Mouse (Mus musculus) mouse embryonic stem cell (cell line): ENCODE data around the gene Tstd3.

Experiments used
- in situ Hi-C, 2 experiments: fragments of 300-500 bp; cut with MboI; formaldehyde crosslinking; loops; 1 replicate in 1 of 2; 3 replicates in 1 of 2; pipeline ENCODE4 v1.14.3; 2019 to 2020; ENCODE audit warnings: low sequenced_read_pairs in 2 of 2, low pct_unique_long_range_greater_than_20kb in 1 of 2, mixed read lengths in 1 of 2; ENCODE audit not compliant: unreplicated experiment in 1 of 2

The Tstd3 gene

DNA sequence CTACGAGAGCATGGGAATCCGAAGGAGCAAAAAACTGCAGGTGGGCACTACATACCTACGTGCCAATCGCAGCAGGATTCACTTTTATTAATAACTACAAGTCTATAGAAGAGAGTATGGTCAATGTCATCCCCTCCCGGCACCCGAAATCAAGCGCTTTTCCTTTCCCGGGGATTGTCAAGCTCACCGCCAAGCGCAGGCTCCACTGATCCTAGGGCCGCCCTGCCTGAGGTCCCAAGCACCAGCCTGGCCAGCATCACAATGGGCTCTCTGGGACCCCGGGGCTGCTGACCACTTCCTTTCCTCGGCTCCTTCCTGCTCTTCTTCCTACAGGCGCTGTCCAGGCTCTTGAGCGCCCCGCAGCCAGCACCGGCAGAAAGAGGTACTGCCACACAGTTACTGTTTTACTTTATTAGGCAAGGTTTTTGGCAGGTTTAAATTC lies at the start of gene Tstd3, which contains the start of gene Usp45:
Gene Tstd3 (minus strand): TSS at position 350 of the 442 bp plus-strand sequence.
Gene Usp45 (plus strand): TSS at position 294 of the 442 bp plus-strand sequence.
- in situ Hi-C loops = no loop called here

DNA sequence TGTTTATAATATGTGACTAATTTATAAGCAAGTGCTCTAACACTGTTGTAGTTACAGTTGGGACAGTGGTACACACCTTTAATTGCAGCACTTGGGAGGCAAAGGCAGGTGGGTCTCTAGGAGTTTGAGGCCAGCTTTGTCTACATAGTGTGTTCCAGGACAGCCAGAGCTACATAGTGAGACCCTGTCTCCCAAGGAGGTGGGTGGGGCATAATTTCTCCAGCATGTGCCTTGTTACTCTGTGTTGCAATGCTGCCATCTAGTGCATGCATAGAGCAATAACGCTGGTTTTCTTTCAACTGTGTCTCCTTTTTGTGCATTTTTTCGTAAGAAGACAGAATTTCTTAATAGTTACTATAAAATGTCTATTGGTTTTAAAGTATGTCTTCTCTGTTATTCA lies 47.0 kb upstream of the Tstd3 start:
- in situ Hi-C loops = no loop called here

DNA sequence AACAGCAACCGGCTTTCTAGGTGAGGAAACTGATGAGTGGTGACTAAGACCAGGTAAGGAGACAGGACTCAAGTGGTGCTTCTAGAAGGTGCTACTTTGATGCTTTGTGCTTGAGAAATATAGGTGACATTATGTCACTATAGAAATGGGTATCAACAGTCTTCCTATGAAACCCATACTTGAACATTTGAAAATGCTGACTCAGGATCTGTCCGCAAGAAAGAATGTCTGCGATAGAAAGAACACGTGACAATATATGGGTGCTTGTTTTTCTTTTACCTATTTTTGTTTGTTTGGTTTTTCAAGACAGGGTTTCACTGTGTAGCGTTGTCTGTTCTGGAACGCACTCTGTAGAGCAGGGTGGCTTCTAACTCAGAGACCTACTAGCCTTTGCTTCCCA lies 45.6 kb upstream of the Tstd3 start:
- in situ Hi-C loops = no loop called here

DNA sequence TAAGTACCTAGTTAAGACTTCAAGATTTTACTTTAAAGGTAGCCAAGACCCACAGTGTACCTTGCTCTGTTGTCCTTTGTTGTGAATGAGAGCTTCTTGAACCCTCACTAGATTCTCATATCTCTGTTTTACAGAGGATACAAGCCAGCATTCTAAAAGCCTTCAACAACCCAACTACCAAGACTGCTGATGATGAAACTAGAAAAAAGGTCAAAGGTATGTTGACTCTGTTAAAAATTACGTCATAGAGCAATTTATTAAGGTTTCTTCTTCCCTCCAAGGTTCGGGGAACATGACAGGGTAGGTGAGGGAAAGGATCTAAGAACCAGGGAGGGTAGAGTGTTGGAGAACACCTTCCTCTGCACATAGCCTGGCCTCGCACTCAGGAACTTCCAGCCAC lies 43.6 kb upstream of the Tstd3 start:
- in situ Hi-C loops = no loop called here

DNA sequence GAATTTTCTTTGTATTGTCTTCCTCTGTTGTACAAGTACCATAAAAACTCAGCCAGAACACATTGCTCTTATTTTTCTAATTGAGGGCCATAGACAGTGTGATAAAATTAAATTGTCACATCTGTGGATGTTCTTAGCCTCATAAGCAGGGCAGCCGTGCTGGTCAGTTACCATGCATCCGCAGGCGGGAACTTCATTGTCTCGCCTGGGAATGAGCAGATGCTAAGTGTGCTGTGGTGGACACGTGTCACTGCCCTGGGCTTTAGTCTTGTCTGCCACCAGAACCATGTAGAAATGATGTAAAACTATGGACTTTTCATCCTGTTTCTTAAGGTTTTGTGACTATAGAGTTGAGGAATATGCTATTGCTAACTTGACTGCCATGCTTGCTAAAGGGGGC lies 40.2 kb upstream of the Tstd3 start:
- in situ Hi-C loops = no loop called here

DNA sequence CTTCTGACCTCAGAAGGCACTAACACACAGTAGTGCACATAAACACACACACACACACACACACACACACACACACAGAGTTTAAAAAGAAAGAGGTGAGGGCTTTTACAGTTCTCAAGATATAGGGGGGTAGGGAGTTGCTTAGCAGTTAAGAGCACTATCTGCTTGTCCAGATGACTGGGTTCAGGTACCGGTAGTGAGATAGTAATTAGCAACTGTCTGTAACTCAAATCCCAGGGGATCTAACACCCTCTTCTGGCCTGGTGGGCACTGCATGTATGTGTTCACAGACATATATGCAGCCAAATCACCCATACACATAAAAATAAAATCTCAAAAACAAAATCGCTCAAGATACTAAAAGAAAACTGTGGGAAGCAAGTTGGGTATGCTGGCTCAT lies 34.6 kb upstream of the Tstd3 start:
- in situ Hi-C loops = no loop called here

DNA sequence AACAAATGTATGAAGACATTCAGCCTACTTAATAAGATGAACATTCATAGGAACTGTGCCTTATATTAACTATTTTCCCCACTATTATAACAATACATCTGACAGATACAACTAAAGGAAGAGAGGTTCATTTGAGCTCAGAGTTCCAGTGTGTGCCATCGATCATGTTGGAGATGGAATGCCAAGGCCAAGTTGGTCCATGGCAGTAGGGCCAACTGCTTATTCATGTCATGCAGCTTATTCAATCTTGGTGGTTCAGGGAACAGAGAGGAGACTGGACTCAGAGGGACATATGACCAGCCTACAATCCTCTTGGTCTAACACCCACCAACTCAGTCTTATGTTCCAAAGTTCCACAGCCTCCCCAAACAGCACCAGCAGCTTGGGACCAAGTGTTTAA lies 34.0 kb upstream of the Tstd3 start:
- in situ Hi-C loops = no loop called here

DNA sequence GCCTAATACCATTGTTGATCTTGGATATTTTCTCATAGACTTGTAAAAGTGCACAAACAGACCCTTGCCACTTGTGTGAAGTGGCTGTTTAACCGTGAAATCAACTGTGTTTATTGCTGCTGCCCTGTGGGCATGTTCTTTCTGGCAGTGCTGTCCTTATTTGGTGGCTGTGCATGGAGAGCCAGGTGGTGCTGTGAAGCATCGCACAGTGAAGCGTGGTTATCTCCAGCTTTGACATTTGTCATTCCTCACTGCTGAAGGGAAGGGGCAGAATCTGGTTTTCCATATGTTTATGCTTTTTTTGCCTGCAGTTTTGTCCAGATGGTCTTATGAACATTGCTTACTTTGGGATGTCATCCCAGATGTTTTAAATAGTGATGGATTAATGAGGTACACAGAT lies 26.6 kb upstream of the Tstd3 start:
- in situ Hi-C loops = no loop called here

DNA sequence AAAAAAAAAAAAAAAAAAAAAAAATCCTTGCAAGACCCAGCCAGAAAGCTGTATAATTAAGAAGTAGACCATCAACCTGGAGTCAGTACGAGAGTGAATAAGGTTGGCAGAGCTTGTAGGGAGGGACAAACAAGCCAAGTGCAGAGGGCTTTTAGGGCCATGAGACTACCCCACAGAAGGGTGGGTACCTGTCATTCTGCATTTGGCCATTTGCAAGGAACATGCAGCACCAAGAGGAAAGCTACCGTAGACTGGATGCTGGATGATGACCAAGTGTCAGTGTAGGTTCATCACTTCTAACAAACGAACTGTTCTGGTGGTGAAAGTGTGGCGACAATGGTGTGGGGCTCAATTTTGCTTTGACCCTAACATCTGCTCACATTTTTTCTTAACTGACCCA lies 22.8 kb upstream of the Tstd3 start:
- in situ Hi-C loops = no loop called here

DNA sequence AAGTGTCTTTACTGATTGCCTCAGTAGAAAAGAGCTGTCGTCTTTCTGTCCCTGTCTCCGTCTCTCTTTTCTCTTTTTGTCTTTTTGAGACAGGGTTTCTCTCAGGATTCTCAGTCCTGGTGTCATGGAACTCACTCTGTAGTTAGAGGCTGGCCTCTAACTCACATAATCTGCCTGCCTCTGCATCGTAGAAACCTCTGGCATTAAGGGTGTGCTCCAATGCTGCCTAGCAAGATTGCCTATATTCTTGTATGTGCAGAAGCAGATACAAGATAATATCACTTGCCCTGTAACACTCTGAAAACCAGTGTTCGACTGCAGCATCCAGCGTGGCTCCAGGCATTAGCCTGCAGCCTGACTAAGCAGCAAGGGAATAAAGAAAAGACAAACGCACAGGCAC lies 21.9 kb upstream of the Tstd3 start:
- in situ Hi-C loops = no loop called here

DNA sequence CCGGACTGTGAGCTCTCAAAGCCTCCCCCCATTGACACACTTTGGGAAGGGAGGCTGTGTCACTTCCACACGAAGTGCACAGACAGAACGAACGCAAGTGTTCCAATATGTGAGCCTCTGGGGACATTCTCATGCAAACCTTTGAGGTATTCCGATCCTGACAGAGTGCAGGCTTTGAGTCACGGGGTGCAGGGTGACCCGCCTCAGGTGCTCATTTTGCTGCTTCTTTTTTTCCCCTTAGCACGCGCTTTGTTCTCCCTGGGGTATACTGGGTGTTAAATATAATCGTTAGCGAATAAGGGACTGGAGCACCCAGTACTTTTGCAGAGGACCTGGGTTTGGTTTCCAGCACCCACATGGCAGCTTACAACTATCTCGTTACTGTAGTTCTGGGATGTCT lies 19.3 kb upstream of the Tstd3 start:
- in situ Hi-C loops = no loop called here

DNA sequence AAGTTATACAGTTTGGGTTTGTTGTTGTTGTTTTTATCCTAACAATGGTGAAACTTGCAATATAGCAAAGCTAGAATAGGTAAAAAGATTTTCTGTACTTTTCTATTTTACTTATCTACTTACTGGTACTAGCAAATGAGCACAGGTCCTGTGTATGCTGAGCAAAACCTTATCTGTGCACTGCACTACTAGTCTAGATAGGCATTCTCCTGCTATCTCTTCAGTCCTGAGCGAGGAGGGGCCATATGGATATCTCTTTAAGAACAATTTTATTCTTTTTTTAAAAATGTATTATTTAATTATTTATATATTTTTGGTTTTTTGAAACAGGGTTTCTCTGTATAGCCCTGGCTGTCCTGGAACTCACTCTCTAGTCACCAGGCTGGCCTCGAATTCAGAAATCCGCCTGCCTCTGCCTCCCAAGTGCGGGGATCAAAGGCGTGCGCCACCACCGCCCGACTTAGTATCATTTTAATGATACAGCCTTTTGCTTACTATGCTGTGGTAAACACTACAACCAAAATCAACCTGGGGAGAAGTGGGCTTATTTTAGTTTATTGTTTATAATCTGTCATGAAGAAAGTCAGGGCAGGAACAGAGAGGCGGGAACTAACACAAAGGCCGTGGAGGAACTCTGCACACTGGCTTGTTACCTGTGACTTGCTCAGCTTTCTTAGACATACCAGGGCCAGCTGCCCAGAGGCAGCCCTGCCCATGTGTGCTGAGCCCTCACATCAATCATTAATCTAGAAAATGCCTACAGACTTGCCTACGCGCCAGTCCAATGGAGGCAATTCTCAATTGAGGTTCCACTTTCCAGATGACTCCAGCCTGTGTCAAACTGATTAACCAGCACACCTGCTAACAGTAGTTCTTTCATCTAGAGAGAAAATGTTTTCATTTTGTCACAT lies 14.1 kb upstream of the Tstd3 start:
- in situ Hi-C loops = no loop called here

DNA sequence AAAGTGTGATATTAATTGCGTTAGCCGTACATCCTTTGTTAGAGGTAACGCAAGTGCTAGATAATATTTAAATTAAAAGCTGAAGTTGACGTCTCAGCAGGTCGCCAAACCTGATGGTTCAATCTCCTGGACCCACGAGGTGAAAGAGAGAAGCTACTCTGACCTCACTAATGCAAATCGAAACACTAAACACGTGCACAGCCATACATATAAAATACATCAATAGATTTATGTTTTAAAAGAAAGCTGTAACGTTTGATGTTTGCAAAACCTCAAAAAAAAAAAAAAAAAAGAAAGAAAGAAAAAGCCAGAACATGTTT lies 9.9 kb upstream of the Tstd3 start:
- in situ Hi-C loops = no loop called here

DNA sequence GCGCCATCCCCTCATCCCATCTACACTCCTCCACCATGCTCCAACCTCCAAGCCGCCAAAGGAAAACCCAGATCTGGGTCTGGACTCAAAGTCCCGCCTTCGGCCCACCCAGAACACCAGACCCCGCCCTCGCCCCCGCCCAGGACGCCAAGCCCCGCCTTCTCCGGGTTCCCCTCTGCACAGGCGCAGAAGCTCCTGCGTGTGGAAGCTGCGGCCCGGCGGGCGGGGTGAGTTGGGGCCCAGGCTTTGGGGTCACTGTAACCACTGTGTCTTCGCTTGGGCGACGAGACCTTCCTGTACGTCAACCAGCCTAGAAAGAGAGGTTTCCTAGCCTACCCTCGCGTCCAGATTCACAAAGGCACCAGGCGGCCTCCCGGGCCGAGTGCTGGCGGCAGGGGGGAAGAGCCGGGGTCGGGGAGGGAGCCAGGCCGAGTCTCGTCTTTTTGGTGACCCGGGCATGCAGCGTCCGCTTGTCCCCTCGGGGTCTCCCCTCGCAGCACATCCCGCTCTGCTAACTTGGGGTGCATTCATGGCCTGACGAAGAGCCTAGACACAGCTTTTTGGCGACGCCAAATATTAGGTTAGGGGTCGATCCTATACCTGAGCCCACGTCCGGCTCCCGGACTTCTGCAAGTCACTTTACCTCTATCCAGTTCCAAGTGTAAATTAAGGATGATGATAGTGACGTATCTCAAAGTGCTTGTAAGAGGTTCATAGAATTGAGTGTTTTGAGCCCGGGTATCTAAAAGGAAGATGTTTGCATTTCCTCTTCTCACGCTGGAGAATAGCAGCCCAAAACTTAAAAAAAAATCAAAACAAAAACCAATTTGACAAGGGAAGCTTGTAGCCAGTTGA lies 9.3 kb upstream of the Tstd3 start:
- in situ Hi-C loops = no loop called here

DNA sequence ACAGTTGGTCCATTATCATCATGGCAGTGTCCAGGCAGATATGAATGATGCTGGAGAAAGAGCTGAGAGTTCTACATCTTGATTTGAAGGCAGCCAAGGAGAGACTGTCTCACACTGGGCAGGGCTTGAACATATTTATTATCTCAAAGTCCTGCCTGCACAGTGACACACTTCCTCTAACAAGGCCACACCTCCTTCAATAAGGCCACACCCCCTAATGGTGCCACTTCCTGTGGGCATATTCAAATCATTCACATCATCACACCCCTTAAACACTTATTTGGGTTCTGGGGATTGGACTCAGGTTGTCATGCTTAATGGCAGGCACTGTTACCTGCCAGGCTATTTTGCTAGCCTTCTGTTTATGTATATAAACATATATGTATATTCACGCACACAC lies 5.3 kb upstream of the Tstd3 start:
- in situ Hi-C loops = no loop called here

DNA sequence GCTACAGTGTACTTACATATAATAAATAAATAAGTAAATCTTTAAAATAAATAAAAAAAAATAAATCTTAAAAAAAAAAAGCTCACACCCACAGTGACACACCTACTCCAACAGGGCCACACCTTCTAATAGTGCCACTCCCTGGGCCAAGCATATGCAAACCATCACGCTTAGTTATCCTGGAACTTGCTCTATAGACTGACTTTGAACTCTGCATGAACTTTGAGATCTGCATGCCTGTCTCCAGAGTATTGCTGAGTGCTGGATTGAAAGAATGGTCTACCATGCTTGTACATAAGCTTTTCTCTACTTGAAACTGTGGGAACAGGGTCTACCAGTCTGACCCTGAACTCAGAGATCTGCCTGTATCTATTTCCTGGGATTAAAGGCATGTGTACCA lies 4.1 kb upstream of the Tstd3 start:
- in situ Hi-C loops = no loop called here

DNA sequence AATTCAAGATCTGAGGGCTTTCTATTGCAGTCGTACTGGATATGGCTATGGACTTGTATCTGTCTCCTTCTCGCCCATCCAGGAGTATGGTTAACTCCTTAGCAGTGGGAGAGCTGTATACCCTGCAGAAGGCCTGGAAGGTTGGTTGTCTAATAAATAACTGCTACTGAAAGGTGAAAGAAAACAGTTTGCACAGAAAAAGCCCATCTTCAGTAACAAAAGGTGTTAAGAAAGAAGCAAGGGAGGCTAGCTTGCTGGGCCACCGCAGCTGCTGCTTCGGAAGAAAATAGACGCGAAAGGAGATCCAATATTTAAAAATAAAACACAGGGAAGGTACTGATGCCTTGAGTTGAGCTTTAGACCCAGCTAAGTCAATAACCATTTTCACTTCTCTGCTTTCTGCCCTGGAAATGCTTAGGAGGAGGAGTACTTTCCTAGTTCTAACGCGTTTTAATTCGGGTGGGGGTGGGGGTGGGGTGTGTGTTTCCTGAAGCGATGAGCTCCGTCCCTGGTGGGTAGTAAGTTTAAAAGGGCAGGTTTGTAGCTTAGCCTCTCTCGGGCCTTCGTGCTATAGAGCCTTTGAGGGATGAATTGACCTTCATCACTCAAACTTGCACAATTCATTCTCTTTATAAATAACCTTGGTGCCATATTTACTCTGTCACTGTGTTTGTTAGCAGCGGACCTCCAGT lies 695 bp downstream of the Tstd3 start:
- in situ Hi-C loops = no loop called here

DNA sequence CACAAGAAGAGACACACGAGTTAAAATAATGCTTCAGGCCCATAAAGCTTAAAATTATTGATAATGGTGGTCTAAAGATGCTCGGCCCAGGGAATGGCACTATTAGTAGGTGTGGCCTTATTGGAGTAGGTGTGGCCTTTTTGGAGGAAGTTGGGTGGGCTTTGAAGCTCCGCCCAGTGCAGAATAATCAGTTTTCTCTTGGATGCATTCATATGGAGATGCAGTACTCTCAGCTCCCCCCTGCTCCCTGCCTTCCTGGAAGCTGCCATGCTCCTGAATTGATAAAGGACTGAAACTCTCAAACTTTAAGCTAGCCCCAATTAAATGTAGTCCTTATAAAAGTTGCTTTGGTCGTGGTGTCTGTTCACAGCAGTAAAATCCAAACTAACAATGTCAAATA lies 3.2 kb downstream of the Tstd3 start:
- in situ Hi-C loops = no loop called here
